Mouse (Mus musculus): ENCODE results near the gene Cadm1.

GRCm38 (mm10) chr9:47825668-47826067 lies 295.7 kb downstream of the Cadm1 start:
- TF ChIP-seq CTCF (IDR thresholded peaks at IDR 0.05; ENCODE audit: low read depth) (no peak), EP300 (IDR thresholded peaks at IDR 0.05; ENCODE audit: low read depth) (no peak)
